Mouse (Mus musculus) CH12.LX (cell line): ENCODE results near the gene Slc7a7. TPM values are rescaled to one million over a fixed set of nuclear protein-coding genes. Genes with fewer than 3 reads are reported as not detected.

Experiments used
- DNase-seq: peaks from one replicate; pipeline ENCODE4 v3.0.0-alpha.2; 2013; ENCODE audit errors: extremely low read depth
- H3K27ac ChIP-seq: 2 replicates; pipeline ENCODE4 v1.5.1; 2012; ENCODE audit warnings: low read depth, mild to moderate bottlenecking, control low read depth, moderate library complexity; ENCODE audit not compliant: insufficient read depth
- H3K27me3 ChIP-seq: replicated peaks from 2 replicates; pipeline ENCODE3; 2012; ENCODE audit warnings: inconsistent platforms
- H3K36me3 ChIP-seq, 2 experiments: replicated peaks in 1 of 2; 2 replicates each; pipeline versions ENCODE3 to v1.6.1; 2012; ENCODE audit warnings: inconsistent platforms in 1 of 2, low read length in 1 of 2, mild to moderate bottlenecking in 1 of 2, mixed read lengths in 1 of 2, moderate library complexity in 1 of 2; ENCODE audit not compliant: control insufficient read depth in 1 of 2, insufficient read depth in 1 of 2
- H3K4me1 ChIP-seq, 2 experiments: 2 replicates each; pipeline ENCODE4 v1.6.1; 2012; ENCODE audit warnings: inconsistent platforms in 1 of 2, moderate library complexity in 1 of 2; ENCODE audit not compliant: insufficient read depth in 2 of 2, control insufficient read depth in 1 of 2
- H3K4me2 ChIP-seq: 2 replicates; pipeline ENCODE4 v1.6.1; 2012; ENCODE audit warnings: low read depth, mild to moderate bottlenecking, control low read depth; ENCODE audit not compliant: poor library complexity, insufficient read depth, severe bottlenecking
- H3K4me3 ChIP-seq, 3 experiments: fragments of 150-350 bp in 1 of 3; sonication (generic) in 1 of 3; replicated peaks in 1 of 3; 2 replicates each; pipeline versions ENCODE3 to v1.5.1; 2011 to 2012; ENCODE audit warnings: low read depth in 2 of 3, low read length in 2 of 3, mild to moderate bottlenecking in 2 of 3, moderate library complexity in 2 of 3, control low read depth in 1 of 3, improper control_type of control experiment in 1 of 3, inconsistent platforms in 1 of 3, mixed read lengths in 1 of 3; ENCODE audit not compliant: poor library complexity in 1 of 3
- H3K79me2 ChIP-seq: replicated peaks from 2 replicates; pipeline ENCODE4 v1.6.1; 2012; ENCODE audit warnings: mild to moderate bottlenecking, moderate library complexity; ENCODE audit not compliant: control insufficient read depth, poor library complexity, insufficient read depth, severe bottlenecking; ENCODE audit errors: extremely low read depth
- H3K9ac ChIP-seq: 2 replicates; pipeline ENCODE4 v1.6.1; 2012; ENCODE audit warnings: low read depth, mild to moderate bottlenecking, control low read depth, moderate library complexity; ENCODE audit not compliant: insufficient read depth
- H3K9me3 ChIP-seq: replicated peaks from 2 replicates; pipeline ENCODE3; 2012; ENCODE audit warnings: low read length, inconsistent platforms, mixed read lengths
- BHLHE40 ChIP-seq: IDR thresholded peaks from 2 replicates; pipeline ENCODE4 v1.6.1; 2011; ENCODE audit warnings: mild to moderate bottlenecking, low read depth, low read length, improper control_type of control experiment
- CHD1 ChIP-seq: IDR thresholded peaks from 2 replicates; pipeline ENCODE4 v1.6.1; 2012; ENCODE audit warnings: low read depth, low read length, improper control_type of control experiment, inconsistent platforms
- CTCF ChIP-seq, 2 experiments: IDR thresholded peaks in 1 of 2; conservative IDR thresholded peaks in 1 of 2; 2 replicates each; pipeline ENCODE4 v1.5.1; 2011 to 2012; ENCODE audit warnings: low read depth in 2 of 2, low read length in 2 of 2, improper control_type of control experiment in 1 of 2, inconsistent platforms in 1 of 2, mild to moderate bottlenecking in 1 of 2, moderate library complexity in 1 of 2
- EP300 ChIP-seq: IDR thresholded peaks from 2 replicates; pipeline ENCODE4 v1.6.1; 2011; ENCODE audit warnings: low read length, improper control_type of control experiment
- GABPA ChIP-seq: IDR thresholded peaks from 2 replicates; pipeline ENCODE4 v1.6.1; 2012; ENCODE audit warnings: low read depth, low read length, improper control_type of control experiment, inconsistent platforms; ENCODE audit not compliant: insufficient replicate concordance
- HCFC1 ChIP-seq: IDR thresholded peaks from 2 replicates; pipeline ENCODE4 v1.6.1; 2012; ENCODE audit warnings: low read depth, mild to moderate bottlenecking, inconsistent platforms, low read length, improper control_type of control experiment
- JUN ChIP-seq: IDR thresholded peaks from 2 replicates; pipeline ENCODE4 v1.6.1; 2011; ENCODE audit warnings: low read depth, mild to moderate bottlenecking, low read length, improper control_type of control experiment, moderate library complexity; ENCODE audit not compliant: insufficient read depth
- KAT2A ChIP-seq: IDR thresholded peaks from 2 replicates; pipeline ENCODE4 v1.6.1; 2012; ENCODE audit warnings: low read length, improper control_type of control experiment, inconsistent platforms; ENCODE audit not compliant: insufficient replicate concordance
- MAFK ChIP-seq: IDR thresholded peaks from 2 replicates; pipeline ENCODE4 v1.6.1; 2011; ENCODE audit warnings: low read length, improper control_type of control experiment; ENCODE audit not compliant: insufficient replicate concordance
- MAX ChIP-seq: IDR thresholded peaks from 2 replicates; pipeline ENCODE4 v1.6.1; 2011; ENCODE audit warnings: low read length, improper control_type of control experiment
- MAZ ChIP-seq: IDR thresholded peaks from 2 replicates; pipeline ENCODE4 v1.6.1; 2012; ENCODE audit warnings: low read depth, mild to moderate bottlenecking, inconsistent platforms, low read length, improper control_type of control experiment, moderate library complexity
- MXI1 ChIP-seq: IDR thresholded peaks from 2 replicates; pipeline ENCODE4 v1.6.1; 2011; ENCODE audit warnings: mild to moderate bottlenecking, low read depth, low read length, improper control_type of control experiment
- MYC ChIP-seq: IDR thresholded peaks from 2 replicates; pipeline ENCODE4 v1.6.1; 2011; ENCODE audit warnings: low read depth, mild to moderate bottlenecking, improper control_type of control experiment, low read length
- NELFE ChIP-seq: IDR thresholded peaks from 2 replicates; pipeline ENCODE4 v1.6.1; 2011; ENCODE audit warnings: low read depth, low read length, improper control_type of control experiment
- NRF1 ChIP-seq: IDR thresholded peaks from 2 replicates; pipeline ENCODE4 v1.6.1; 2014; ENCODE audit warnings: low read depth, mild to moderate bottlenecking, inconsistent platforms, low read length, improper control_type of control experiment, moderate library complexity
- POLR2AphosphoS2 ChIP-seq: IDR thresholded peaks from 2 replicates; pipeline ENCODE4 v1.6.1; 2011; ENCODE audit warnings: low read depth, low read length, improper control_type of control experiment
- RAD21 ChIP-seq: IDR thresholded peaks from 2 replicates; pipeline ENCODE4 v1.6.1; 2011; ENCODE audit warnings: low read depth, mild to moderate bottlenecking, low read length, improper control_type of control experiment, moderate library complexity
- SIN3A ChIP-seq: IDR thresholded peaks from 2 replicates; pipeline ENCODE4 v1.6.1; 2012; ENCODE audit warnings: low read length, improper control_type of control experiment, inconsistent platforms
- UBTF ChIP-seq: IDR thresholded peaks from 2 replicates; pipeline ENCODE4 v1.6.1; 2012; ENCODE audit warnings: low read depth, mild to moderate bottlenecking, inconsistent platforms, low read length, improper control_type of control experiment, moderate library complexity
- USF1 ChIP-seq: IDR thresholded peaks from 2 replicates; pipeline ENCODE4 v1.6.1; 2014; ENCODE audit warnings: low read depth, mild to moderate bottlenecking, inconsistent platforms, low read length, improper control_type of control experiment
- ZKSCAN1 ChIP-seq: IDR thresholded peaks from 2 replicates; pipeline ENCODE4 v1.6.1; 2012; ENCODE audit warnings: low read depth, inconsistent platforms, low read length, improper control_type of control experiment, borderline replicate concordance
- ZMIZ1 ChIP-seq: IDR thresholded peaks from 2 replicates; pipeline ENCODE4 v1.6.1; 2012; ENCODE audit warnings: low read depth, mild to moderate bottlenecking, inconsistent platforms, low read length, improper control_type of control experiment
- dilution Hi-C: fragments of 300-500 bp; cut with MboI; formaldehyde crosslinking; loops from 2 replicates; pipeline ENCODE4 v1.14.3; 2020; ENCODE audit warnings: low sequenced_read_pairs; ENCODE audit not compliant: extremely low pct_unique_long_range_greater_than_20kb, extremely low pct_ligation_motif_present
- in situ Hi-C: fragments of 300-500 bp; cut with MboI; formaldehyde crosslinking; loops from 3 replicates; pipeline ENCODE4 v1.14.3; 2019; ENCODE audit warnings: low sequenced_read_pairs, low pct_ligation_motif_present, low pct_unique_long_range_greater_than_20kb, mixed read lengths
- polyA plus RNA-seq: library from polyadenylated mRNA; unstranded; fragments of >175 nt; gene quantifications from 2 replicates; pipeline ENCODE4 v1.2.1, GENCODE M21; 2012; ENCODE audit warnings: low read depth; ENCODE audit not compliant: insufficient read length
- total RNA-seq, 2 experiments: library from RNA; depleted of rRNA; stranded (reverse); fragments of 300-350 nt in 1 of 2; fragments of >200 nt in 1 of 2; gene quantifications; 2 replicates each; pipeline ENCODE4 v1.2.3; 2012 to 2014

Gene Slc7a7
- total and polyA plus RNA-seq, 3 experiments = 27.8 to 50.4 (median 45.4) TPM

GRCm38 (mm10) chr14:54463108-54463958 is 45.8 kb upstream of the Slc7a7 start (continued):
- TF ChIP-seq USF1 = no peak
- TF ChIP-seq, all 38 proteins: peak for 21

- H3K9ac ChIP-seq = no peak overlapping the region
- peaks cover 4 to 27% of the 10 kb centered on the region in 2 experiments; a peak in 3 of 4 replicates for H3K4me1 ChIP-seq
- no peaks in the 10 kb centered on the region for H3K27me3 ChIP-seq
- peaks cover 2% of the 10 kb centered on the region for H3K9me3 ChIP-seq
- H3K79me2 ChIP-seq = peaks cover 3% of the 10 kb centered on the region; the same call in 1 of the 2 replicates
- H3K4me3 ChIP-seq = no peak overlapping the region
- DNase-seq = no peak
- dilution Hi-C loops = no loop called here
- in situ Hi-C loops = loop anchor here (10.0 kb wide), 1 partner anchor 53 kb away; the partner anchor contains the start of gene Prmt5
- no peak for TF ChIP-seq JUN
- no peak for TF ChIP-seq RAD21
- TF ChIP-seq GABPA = no peak
- TF ChIP-seq, all 38 proteins: peak for 0
- Histone ChIP-seq H3K4me2 (no peak overlapping the region), H3K27ac (no peak overlapping the region), H3K36me3 (peaks cover 6 to 16% of the 10 kb centered on the region in 2 experiments)
Measured at GRCm38 (mm10) chr14:54462146-54462545, 44.6 kb upstream of the Slc7a7 start.

- TF ChIP-seq GABPA = no peak
- TF ChIP-seq MAFK = no peak
- TF ChIP-seq NRF1 = no peak
- no peak for TF ChIP-seq HCFC1
- TF ChIP-seq CHD1 = no peak
- TF ChIP-seq SIN3A = no peak
- TF ChIP-seq MAZ = no peak
- no peak for TF ChIP-seq MYC
- TF ChIP-seq KAT2A = no peak
- TF ChIP-seq MXI1 = no peak
- TF ChIP-seq BHLHE40 = no peak
- TF ChIP-seq RAD21 = no peak
- no peak for TF ChIP-seq MAX
- no peak for TF ChIP-seq EP300
- no peak for TF ChIP-seq NELFE
- TF ChIP-seq ZMIZ1 = no peak
- no peak for TF ChIP-seq CTCF (conservative IDR thresholded peaks at IDR 0.05 in 1 of 2, IDR thresholded peaks at IDR 0.05 in 1 of 2; ENCODE audit: low read depth in 2 of 2, low read length in 2 of 2)
- TF ChIP-seq ZKSCAN1 = no peak
- TF ChIP-seq POLR2AphosphoS2 = no peak
- TF ChIP-seq UBTF = no peak
- TF ChIP-seq, all 38 proteins: peak for 0
- H3K79me2 ChIP-seq = no peaks in the 10 kb centered on the region
- H3K9me3 ChIP-seq = peaks cover 3% of the 10 kb centered on the region
- no peak overlapping the region for H3K9ac ChIP-seq
- dilution Hi-C loops (no loop called here), in situ Hi-C loops (no loop called here)
- H3K4me3 ChIP-seq = no peak overlapping the region
- no peak overlapping the region for H3K27ac ChIP-seq
- peaks cover 4 to 11% of the 10 kb centered on the region in 2 experiments; a peak in 3 of 4 replicates for H3K4me1 ChIP-seq
- no peak for DNase-seq
- no peaks in the 10 kb centered on the region for H3K27me3 ChIP-seq
- H3K36me3 ChIP-seq = no peaks in the 10 kb centered on the region
- no peak overlapping the region for H3K4me2 ChIP-seq
Measured at GRCm38 (mm10) chr14:54457907-54458569, 40.5 kb upstream of the Slc7a7 start.
